17 mouse cellular contexts compared by ENCODE assay signal in the genomic region with DNA sequence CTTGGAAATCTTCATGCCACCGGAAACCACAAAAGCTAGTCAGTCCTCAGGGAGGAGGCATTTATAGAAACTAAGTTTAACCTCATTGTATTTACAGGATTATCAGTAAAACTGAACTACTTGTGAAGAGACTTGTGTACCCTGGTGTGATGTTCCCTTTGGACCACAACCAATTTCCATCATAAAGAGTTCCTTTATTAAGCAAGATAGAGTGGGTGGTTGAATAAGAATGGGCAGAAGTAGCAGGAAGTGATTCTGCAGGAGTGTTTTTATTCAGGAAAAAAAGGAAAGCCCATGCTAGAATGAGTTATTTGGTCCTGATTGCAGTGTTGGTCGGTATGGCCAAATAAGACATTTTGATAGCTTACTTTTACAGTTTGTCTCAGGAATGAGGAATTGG.
"Had no signal": no experiment of that assay in that cellular context is flagged by ENCODE, and none has a peak within 500 bp of the region (broad histone marks: within the 10 kb centered on the region; RNA-seq: fewer than 3 reads in every experiment).

No protein-coding gene starts in this region.

- ATAC-seq: lung, postnatal 0 days; midbrain, embryonic 13.5 days; midbrain, embryonic 15.5 days had no signal

- H3K4me1 ChIP-seq: lung, embryonic 15.5 days; megakaryocyte, embryonic 14.5 days; midbrain, embryonic 13.5 days; midbrain, embryonic 15.5 days; neural tube, embryonic 12.5 days; stomach, embryonic 15.5 days had no signal

- H3K4me2 ChIP-seq: lung, embryonic 15.5 days; midbrain, embryonic 11.5 days; midbrain, embryonic 13.5 days; midbrain, embryonic 15.5 days; neural tube, embryonic 12.5 days; stomach, embryonic 15.5 days had no signal

- H3K9me3 ChIP-seq: lung, embryonic 15.5 days; megakaryocyte, embryonic 14.5 days; midbrain, embryonic 13.5 days; midbrain, embryonic 15.5 days; neural tube, embryonic 12.5 days; stomach, embryonic 15.5 days had no signal

- H3K27me3 ChIP-seq: lung, embryonic 15.5 days; megakaryocyte, embryonic 14.5 days; midbrain, embryonic 13.5 days; midbrain, embryonic 15.5 days; neural tube, embryonic 12.5 days; stomach, embryonic 15.5 days had no signal

- H3K4me3 ChIP-seq: lung, embryonic 15.5 days; megakaryocyte, embryonic 14.5 days; midbrain, embryonic 13.5 days; midbrain, embryonic 15.5 days; neural tube, embryonic 12.5 days; stomach, embryonic 15.5 days had no signal

- H3K27ac ChIP-seq: lung, embryonic 15.5 days; macrophage; midbrain, embryonic 13.5 days; midbrain, embryonic 15.5 days; neural tube, embryonic 12.5 days; stomach, embryonic 15.5 days; stomach, postnatal 0 days had no signal

- H3K36me3 ChIP-seq: lung, embryonic 15.5 days; midbrain, embryonic 13.5 days; midbrain, embryonic 15.5 days; neural tube, embryonic 12.5 days; stomach, embryonic 15.5 days had no signal

- DNase-seq: lung, adult 2 months; lung, postnatal 14 days; lung, postnatal 36 days; right cerebral cortex, postnatal 14 days; thymus, adult 2 months; thymus, postnatal 25 days; thymus, postnatal 4 days had no signal

- H3K9ac ChIP-seq: lung, embryonic 15.5 days; midbrain, embryonic 13.5 days; midbrain, embryonic 15.5 days; neural tube, embryonic 12.5 days; stomach, embryonic 15.5 days had no signal
